Mouse (Mus musculus) cerebellum, adult 2 months (tissue): ENCODE measurements around the gene Olfr1311. TPM values are rescaled to one million over a fixed set of nuclear protein-coding genes. Genes with fewer than 3 reads are reported as not detected.
"Not testable (repeated sequence)": the region's sequence is repeated elsewhere in the genome, so short reads cannot be mapped to it uniquely, and the experiment has no call there.

Source experiments
- DNase-seq, 2 experiments: peaks; one replicate each; pipeline ENCODE4 v3.0.0; 2021
- H3K27ac ChIP-seq: fragments of 200-500 bp; 2 replicates; pipeline ENCODE4 v1.5.1; 2012; ENCODE audit warnings: low read length, control low read depth, inconsistent platforms; ENCODE audit not compliant: insufficient read depth
- H3K27me3 ChIP-seq: fragments of 200-500 bp; 2 replicates; pipeline ENCODE4 v1.6.1; 2012; ENCODE audit warnings: inconsistent platforms, mild to moderate bottlenecking, low read length, moderate library complexity; ENCODE audit not compliant: control insufficient read depth, insufficient read depth
- H3K4me1 ChIP-seq: fragments of 200-500 bp; 2 replicates; pipeline ENCODE4 v1.6.1; 2011; ENCODE audit warnings: low read length; ENCODE audit not compliant: control insufficient read depth, insufficient read depth
- H3K4me3 ChIP-seq: fragments of 200-500 bp; replicated peaks from 2 replicates; pipeline ENCODE3; 2011; ENCODE audit warnings: mild to moderate bottlenecking, low read depth, low read length, control low read depth; ENCODE audit not compliant: insufficient read depth
- CTCF ChIP-seq: fragments of 200-500 bp; IDR thresholded peaks from 2 replicates; pipeline ENCODE4 v1.5.1; 2011; ENCODE audit warnings: low read depth, mild to moderate bottlenecking, control low read depth, low read length, moderate library complexity, borderline replicate concordance; ENCODE audit not compliant: insufficient read depth
- POLR2A ChIP-seq: fragments of 200-500 bp; IDR thresholded peaks from 2 replicates; pipeline ENCODE4 v1.6.1; 2011; ENCODE audit warnings: low read length, control low read depth, borderline replicate concordance; ENCODE audit not compliant: insufficient read depth
- WGBS: fragments of 180-500 bp; shearing (Covaris S2); methylation state at CpG from one replicate; pipeline ENCODE4 v1.1.7; 2018; 5-methylcytosine and 5-hydroxymethylcytosine counted together
- polyA plus RNA-seq: library from polyadenylated mRNA; depleted of rRNA; stranded (reverse); fragments of >200 nt; gene quantifications from 2 replicates; pipeline ENCODE4 v1.2.3, GENCODE M21; 2012; rRNA removed

Olfr1311 gene
- not detected in 2 replicates for polyA plus RNA-seq

- TF ChIP-seq CTCF (no peak), POLR2A (no peak)
- WGBS, result 91% methylated on average over 2 of the region's 2 CpGs
- DNase-seq, result no peak
- Histone ChIP-seq H3K4me3 (no peak within 1 kb of the TSS), H3K27ac (no peak within 1 kb of the TSS), H3K4me1 (no peaks in the 10 kb centered on the region), H3K27me3 (no peaks in the 10 kb centered on the region)
Measured at GRCm38 (mm10) chr2:112024312-112024711, at the start of gene Olfr1311. Olfr1311 (minus strand) TSS chr2:112024412.

GRCm38 (mm10) chr2:112050138-112050537, 25.9 kb upstream of the Olfr1311 start, which contains the start of gene Olfr1312:
Olfr1312 (minus strand) TSS chr2:112050238.
- WGBS, result 19% methylated on average over 1 of the region's 1 CpGs
- H3K27me3 ChIP-seq, result no peaks in the 10 kb centered on the region
- DNase-seq, result no peak
- no peak within 1 kb of the TSS for H3K27ac ChIP-seq
- H3K4me3 ChIP-seq, result no peak within 1 kb of the TSS
- TF ChIP-seq CTCF (no peak), POLR2A (no peak)
- H3K4me1 ChIP-seq, result no peaks in the 10 kb centered on the region

- DNase-seq, H3K27ac ChIP-seq, H3K27me3 ChIP-seq, H3K4me3 ChIP-seq, H3K4me1 ChIP-seq: not testable (repeated sequence)
- 35% methylated on average over 6 of the region's 6 CpGs for WGBS
Measured at GRCm38 (mm10) chr2:112026971-112027370, 2.8 kb upstream of the Olfr1311 start.

GRCm38 (mm10) chr2:112014900-112015299, 9.3 kb downstream of the Olfr1311 start:
- Histone ChIP-seq H3K4me1 (no peaks in the 10 kb centered on the region), H3K4me3 (no peak overlapping the region), H3K27ac (no peak overlapping the region), H3K27me3 (no peaks in the 10 kb centered on the region)
- 75% methylated on average over 3 of the region's 3 CpGs for WGBS
- no peak for DNase-seq
- TF ChIP-seq CTCF, result no peak
- TF ChIP-seq POLR2A, result no peak

GRCm38 (mm10) chr2:112012608-112013007, 11.6 kb downstream of the Olfr1311 start, which contains the start of gene Olfr1310:
Olfr1310 (minus strand) TSS chr2:112012708.
- Histone ChIP-seq H3K4me1 (no peaks in the 10 kb centered on the region), H3K27me3 (no peaks in the 10 kb centered on the region), H3K4me3 (no peak within 1 kb of the TSS), H3K27ac (no peak within 1 kb of the TSS)
- no peak for DNase-seq
- TF ChIP-seq POLR2A, result no peak
- TF ChIP-seq CTCF, result no peak

GRCm38 (mm10) chr2:111990181-111990580, 34.0 kb downstream of the Olfr1311 start, which contains the start of gene Olfr1309:
Olfr1309 (minus strand) TSS chr2:111990281.
- Histone ChIP-seq H3K27ac (no peak within 1 kb of the TSS), H3K27me3 (no peaks in the 10 kb centered on the region), H3K4me3 (no peak within 1 kb of the TSS), H3K4me1 (no peaks in the 10 kb centered on the region)
- TF ChIP-seq POLR2A (no peak), CTCF (no peak)
- no peak for DNase-seq
- WGBS, result 57% methylated on average over 1 of the region's 1 CpGs

Other genes starting within 250 kb of the Olfr1311 start
- not detected in 2 replicates for gene Olfr1302, start 247.0 kb downstream of the Olfr1311 start, polyA plus RNA-seq
- gene Olfr1303, start 204.1 kb downstream of the Olfr1311 start, polyA plus RNA-seq, result not detected in 2 replicates
- not detected in 2 replicates for gene Olfr1305, start 147.3 kb downstream of the Olfr1311 start, polyA plus RNA-seq
- not detected in 2 replicates for gene Olfr1306, start 108.1 kb downstream of the Olfr1311 start, polyA plus RNA-seq
- gene Olfr1307, start 75.0 kb downstream of the Olfr1311 start, polyA plus RNA-seq, result not detected in 2 replicates
- gene Olfr1308, start 59.5 kb downstream of the Olfr1311 start, polyA plus RNA-seq, result not detected in 2 replicates
- not detected in 2 replicates for gene Olfr1309, start 34.1 kb downstream of the Olfr1311 start, polyA plus RNA-seq
- not detected in 2 replicates for gene Olfr1310, start 11.7 kb downstream of the Olfr1311 start, polyA plus RNA-seq
- gene Olfr1312, start 25.8 kb upstream of the Olfr1311 start, polyA plus RNA-seq, result not detected in 2 replicates
- not detected in 2 replicates for gene Olfr1313, start 53.4 kb upstream of the Olfr1311 start, polyA plus RNA-seq
- gene Olfr1314, start 72.4 kb upstream of the Olfr1311 start, polyA plus RNA-seq, result not detected in 2 replicates
- gene Olfr1315-ps1, start 91.0 kb upstream of the Olfr1311 start, polyA plus RNA-seq, result not detected in 2 replicates
- not detected in 2 replicates for gene Olfr1316, start 110.6 kb upstream of the Olfr1311 start, polyA plus RNA-seq
- not detected in 2 replicates for gene Olfr1317, start 115.9 kb upstream of the Olfr1311 start, polyA plus RNA-seq
- gene Olfr1318, start 129.8 kb upstream of the Olfr1311 start, polyA plus RNA-seq, result not detected in 2 replicates
- 219 and 231 TPM in 2 replicates for gene Lpcat4, start 215.1 kb upstream of the Olfr1311 start, polyA plus RNA-seq
- not detected in 2 replicates for gene Nutm1, start 234.9 kb upstream of the Olfr1311 start, polyA plus RNA-seq
- 99.7 and 104 TPM in 2 replicates for gene Nop10, start 237.5 kb upstream of the Olfr1311 start, polyA plus RNA-seq
- 96.9 and 98.7 TPM in 2 replicates for gene Slc12a6, start 241.4 kb upstream of the Olfr1311 start, polyA plus RNA-seq
- gene Gm21985, start 241.9 kb upstream of the Olfr1311 start, polyA plus RNA-seq, result 0.19 TPM in 1 of 2 replicates, not detected in the other